Mouse (Mus musculus) megakaryocyte, embryonic 14.5 days (primary cell): Measurements from ENCODE around the gene Zfp273.
"Not testable (repeated sequence)": the region's sequence is repeated elsewhere in the genome, so short reads cannot be mapped to it uniquely, and the experiment has no call there.

ENCODE experiments used
- FLI1 ChIP-seq: IDR thresholded peaks from 2 replicates; pipeline ENCODE4 v1.6.1; 2012; ENCODE audit warnings: low read length, inconsistent platforms, mixed read lengths
- GATA1 ChIP-seq: IDR thresholded peaks from 3 replicates; pipeline ENCODE4 v1.6.1; 2012; ENCODE audit warnings: mixed read lengths, low read length, inconsistent platforms, borderline replicate concordance

DNA sequence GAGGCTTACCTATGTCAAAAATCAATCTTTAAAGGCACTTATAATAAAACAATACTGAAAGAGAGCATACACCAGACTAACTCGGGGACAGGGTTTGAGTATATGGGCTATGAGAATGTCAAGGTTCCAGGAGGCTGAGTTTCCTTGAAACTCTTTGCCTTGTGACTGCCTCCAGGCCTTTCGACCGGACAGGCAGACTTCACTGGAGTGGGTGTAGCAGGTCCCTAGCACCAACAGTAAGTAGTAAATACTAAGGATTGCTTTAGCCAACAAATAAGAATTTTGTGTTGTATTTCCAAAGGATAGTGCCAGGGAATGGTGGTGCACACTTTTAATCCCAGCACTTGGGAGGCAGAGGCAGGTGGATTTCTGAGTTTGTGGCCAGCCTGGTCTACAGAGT is 14.4 kb upstream of the Zfp273 start:
- TF ChIP-seq FLI1, GATA1: not testable (repeated sequence)
